In the genomic region with DNA sequence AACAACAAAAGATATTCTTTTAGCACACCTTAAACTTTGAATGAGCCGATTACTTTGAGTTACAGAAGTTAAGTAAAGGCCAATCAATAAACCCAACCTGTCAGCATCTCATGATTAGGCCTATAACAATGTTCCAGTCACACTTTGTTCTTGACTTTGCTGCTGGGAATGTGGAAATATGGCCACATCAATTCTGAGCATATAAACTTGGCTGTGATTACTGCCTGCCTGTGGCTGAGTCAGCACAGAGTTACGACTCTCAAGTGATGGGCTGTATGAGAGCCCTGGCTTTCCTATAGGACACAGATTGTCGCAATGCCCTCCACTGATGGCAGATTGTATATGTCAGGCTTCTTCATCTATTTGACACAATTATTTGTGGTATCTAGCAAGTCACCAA, we compare ENCODE assay signal across 15 mouse cellular contexts.
"Had no signal": no experiment of that assay in that cellular context is flagged by ENCODE, and none has a peak within 500 bp of the region (broad histone marks: within the 10 kb centered on the region; RNA-seq: fewer than 3 reads in every experiment).

No protein-coding gene starts in this region.

- H3K4me1 ChIP-seq: neural tube, embryonic 15.5 days; stomach, embryonic 15.5 days had no signal

- H3K27me3 ChIP-seq: neural tube, embryonic 15.5 days; stomach, embryonic 15.5 days had no signal

- DNase-seq: retina, postnatal 1 day; right cerebral cortex, adult 18-20 months; right cerebral cortex, postnatal 14 days; right cerebral cortex, postnatal 25 days; right cerebral cortex, postnatal 4 days; spleen, adult 18-20 months; thymus, adult 18-20 months; thymus, adult 2 months; thymus, postnatal 14 days; thymus, postnatal 25 days; thymus, postnatal 36 days; thymus, postnatal 4 days had no signal

- H3K9ac ChIP-seq: neural tube, embryonic 15.5 days; stomach, embryonic 15.5 days had no signal

- H3K36me3 ChIP-seq: neural tube, embryonic 15.5 days; stomach, embryonic 15.5 days had no signal

- H3K4me3 ChIP-seq: neural tube, embryonic 15.5 days; stomach, embryonic 15.5 days had no signal

- H3K4me2 ChIP-seq: neural tube, embryonic 15.5 days; stomach, embryonic 15.5 days had no signal

- H3K9me3 ChIP-seq: neural tube, embryonic 15.5 days; stomach, embryonic 15.5 days had no signal

- H3K27ac ChIP-seq: neural tube, embryonic 15.5 days; stomach, embryonic 15.5 days; stomach, postnatal 0 days had no signal
